Mouse (Mus musculus) C2C12 (cell line): ENCODE results near the gene Dusp1.

Source experiments
- CEBPB ChIP-seq: IDR thresholded peaks from one replicate; pipeline ENCODE4 v1.6.1; 2011; ENCODE audit warnings: low read depth, mild to moderate bottlenecking, control low read depth, moderate library complexity
- CTCF ChIP-seq: IDR thresholded peaks from one replicate; pipeline ENCODE4 v1.5.1; 2011; ENCODE audit not compliant: control insufficient read depth, insufficient read depth, insufficient read length

GRCm38 (mm10) chr17:26487266-26487665 lies 74.7 kb downstream of the Dusp1 start:
- TF ChIP-seq CEBPB, result no peak
- TF ChIP-seq CTCF, result no peak
